Mouse (Mus musculus): ENCODE data around the gene Trpc2.
A peak's percentile ranks its signal among the peaks of the same experiment; 100 is the strongest.

GRCm38 (mm10) chr7:102076714-102077296 lies 6.1 kb upstream of the Trpc2 start:
- TF ChIP-seq CTCF (IDR thresholded peaks at IDR 0.05; ENCODE audit: low read depth) (peak; percentile 75), EP300 (optimal IDR thresholded peaks at IDR 0.05) (no peak)
